Mouse (Mus musculus) kidney, postnatal 0 days (tissue): ENCODE data around the gene Abhd4. TPM values are rescaled to one million over a fixed set of nuclear protein-coding genes. Genes with fewer than 3 reads are reported as not detected.

ENCODE experiments used
- ATAC-seq: fragments of 200-750 bp; cut with Nextera tagmentation; replicated peaks from 2 replicates; pipeline ENCODE4 v1.8.0; 2017; ENCODE audit warnings: low read depth, moderate number of reproducible peaks, moderate TSS enrichment, moderate library complexity; ENCODE audit not compliant: low FRiP score
- DNase-seq: peaks from one replicate; pipeline ENCODE4 v3.0.0-alpha.2; 2016; ENCODE audit warnings: low spot score
- H3K27ac ChIP-seq: fragments of 300-500 bp; sonication (generic); 2 replicates; pipeline ENCODE4 v1.5.1; 2014; ENCODE audit warnings: mild to moderate bottlenecking
- H3K27me3 ChIP-seq: fragments of 300-500 bp; sonication (generic); 2 replicates; pipeline ENCODE4 v1.6.1; 2014; ENCODE audit warnings: low read length, mixed read lengths; ENCODE audit not compliant: insufficient read depth
- H3K36me3 ChIP-seq: fragments of 300-500 bp; sonication (generic); 2 replicates; pipeline ENCODE4 v1.6.1; 2014; ENCODE audit warnings: low read length, mixed read lengths; ENCODE audit not compliant: insufficient read depth
- H3K4me1 ChIP-seq: fragments of 300-500 bp; sonication (generic); replicated peaks from 2 replicates; pipeline ENCODE4 v1.6.1; 2014; ENCODE audit warnings: antibody characterized with exemption, low read length, mixed read lengths; ENCODE audit not compliant: insufficient read depth
- H3K4me2 ChIP-seq: fragments of 300-500 bp; sonication (generic); 2 replicates; pipeline ENCODE4 v1.6.1; 2014; ENCODE audit warnings: mild to moderate bottlenecking, low read length, moderate library complexity, mixed read lengths
- H3K4me3 ChIP-seq: fragments of 300-500 bp; sonication (generic); replicated peaks from 2 replicates; pipeline ENCODE4 v1.5.1; 2014; ENCODE audit warnings: low read depth, low read length
- H3K9ac ChIP-seq: fragments of 300-500 bp; sonication (generic); 2 replicates; pipeline ENCODE4 v1.6.1; 2014; ENCODE audit warnings: low read depth, low read length
- H3K9me3 ChIP-seq: fragments of 300-500 bp; sonication (generic); replicated peaks from 2 replicates; pipeline ENCODE4 v1.6.1; 2016; ENCODE audit warnings: low read length, inconsistent platforms, mixed read lengths
- CTCF ChIP-seq: IDR thresholded peaks from 2 replicates; pipeline ENCODE4 v1.5.1; 2016; ENCODE audit warnings: antibody characterized with exemption, low read depth, mild to moderate bottlenecking, moderate library complexity
- WGBS: fragments of 180-500 bp; shearing (Covaris S2); extraction: QIAGEN DNeasy Blood & Tissue Kit; methylation state at CpG from one replicate; pipeline ENCODE4 v1.1.7; 2014; 5-methylcytosine and 5-hydroxymethylcytosine counted together
- polyA plus RNA-seq: library from polyadenylated mRNA; unstranded; fragments of >200 nt; fragmentation: Nextera tagmentation; extraction: Ambion mirVana; gene quantifications from 2 replicates; pipeline ENCODE4 v1.2.1, GENCODE M21; 2015

The Abhd4 gene
- polyA plus RNA-seq, 1 experiment from 2014 or later: 80.9 TPM

DNA sequence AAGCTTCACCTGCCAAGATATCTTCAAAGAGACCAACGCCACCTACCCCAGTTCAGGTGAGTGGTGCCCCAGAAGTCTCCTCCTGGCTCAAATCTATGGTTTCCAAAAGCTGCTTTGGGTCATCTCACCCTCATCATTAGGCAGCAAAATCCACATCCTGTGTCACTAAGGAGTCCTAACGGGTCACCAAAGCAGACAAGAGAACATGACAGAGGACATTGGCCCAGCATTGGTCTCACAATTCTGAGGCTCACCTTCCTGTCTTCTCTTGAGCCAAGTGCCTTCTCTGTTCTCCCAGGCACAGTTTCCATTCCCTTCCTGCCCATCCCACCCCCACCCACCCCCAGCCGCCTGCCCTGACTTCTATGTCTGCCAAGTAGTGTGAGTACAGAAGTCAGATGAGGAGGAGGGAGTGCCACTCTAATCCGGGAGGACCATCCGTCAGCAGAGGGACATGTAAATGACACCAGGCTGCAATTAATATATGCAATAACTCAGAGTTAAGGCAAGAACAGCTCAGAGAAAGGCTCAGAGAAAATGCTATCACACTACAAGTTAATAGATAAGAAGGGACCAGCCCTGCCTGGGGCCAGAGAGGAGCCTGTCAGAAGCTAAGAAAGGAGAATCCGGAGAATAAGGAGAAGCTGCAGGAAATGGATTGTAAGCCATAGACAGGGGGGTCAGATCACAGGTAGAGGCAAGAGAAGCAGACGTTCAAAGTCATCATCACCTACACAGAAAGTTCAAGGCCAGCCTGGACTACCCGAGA is 33.1 kb upstream of the Abhd4 start:
- no peak for ATAC-seq
- no peaks in the 10 kb centered on the region for H3K9me3 ChIP-seq
- H3K4me1 ChIP-seq: peaks cover 10% of the 10 kb centered on the region
- no peak for TF ChIP-seq CTCF
- H3K36me3 ChIP-seq: no peaks in the 10 kb centered on the region
- no peak overlapping the region for H3K27ac ChIP-seq
- 57% methylated on average over 8 of the region's 8 CpGs for whole genome bisulfite sequencing
- no peak overlapping the region for H3K4me3 ChIP-seq
- H3K9ac ChIP-seq: no peak overlapping the region
- no peak for DNase-seq
- no peak overlapping the region for H3K4me2 ChIP-seq
- H3K27me3 ChIP-seq: no peaks in the 10 kb centered on the region

DNA sequence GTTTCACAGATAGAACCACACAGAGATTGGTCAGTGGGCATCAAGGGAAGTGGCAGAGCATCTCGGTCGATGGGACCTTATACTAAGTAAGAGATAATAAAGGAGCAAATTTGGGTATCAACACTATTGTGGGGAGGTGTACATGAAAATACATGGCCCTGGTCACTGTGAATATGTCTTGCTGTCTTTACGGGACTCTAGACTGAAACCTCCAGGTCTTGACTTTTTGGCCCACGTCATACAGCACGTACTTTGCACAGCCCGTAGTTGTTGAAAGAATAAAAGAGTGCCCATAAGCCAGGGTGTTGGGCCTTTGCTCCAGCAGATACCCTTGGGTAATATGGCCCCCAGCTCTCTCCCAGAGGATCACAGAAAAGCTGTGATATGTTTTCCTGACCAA is 32.3 kb upstream of the Abhd4 start:
- Histone ChIP-seq H3K4me1 (peaks cover 10% of the 10 kb centered on the region), H3K4me2 (no peak overlapping the region), H3K9me3 (no peaks in the 10 kb centered on the region), H3K4me3 (no peak overlapping the region), H3K27ac (no peak overlapping the region), H3K36me3 (no peaks in the 10 kb centered on the region), H3K9ac (no peak overlapping the region), H3K27me3 (no peaks in the 10 kb centered on the region)
- no peak for TF ChIP-seq CTCF
- ATAC-seq (no peak), DNase-seq (no peak)
- WGBS: 94% methylated on average over 6 of the region's 6 CpGs

DNA sequence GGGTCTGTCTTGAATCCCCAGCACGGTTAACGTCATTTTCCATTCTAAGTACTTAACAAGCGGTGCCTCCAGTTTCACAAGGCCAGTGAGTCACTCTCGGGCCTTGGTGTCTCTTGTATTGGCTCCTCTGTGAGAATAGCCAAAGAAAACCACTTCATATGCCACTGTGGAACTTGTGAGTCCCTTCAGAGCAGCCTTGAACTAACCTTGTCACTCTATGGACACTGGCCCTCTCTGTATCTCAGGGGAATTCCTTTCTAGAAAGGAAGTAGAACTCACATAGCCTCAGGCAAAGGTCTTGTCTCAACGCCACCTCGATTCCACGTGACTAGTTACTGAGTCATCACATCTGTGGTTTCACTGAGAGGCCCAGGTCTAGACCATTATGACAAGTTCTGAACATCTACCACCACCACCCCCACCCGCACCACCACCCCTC is 31.7 kb upstream of the Abhd4 start:
- no peak overlapping the region for H3K27ac ChIP-seq
- no peaks in the 10 kb centered on the region for H3K9me3 ChIP-seq
- no peak overlapping the region for H3K9ac ChIP-seq
- H3K4me3 ChIP-seq: no peak overlapping the region
- H3K4me2 ChIP-seq: no peak overlapping the region
- ATAC-seq: no peak
- peaks cover 13% of the 10 kb centered on the region for H3K4me1 ChIP-seq
- no peaks in the 10 kb centered on the region for H3K36me3 ChIP-seq
- TF ChIP-seq CTCF: no peak
- no peak for DNase-seq
- WGBS: 81% methylated on average over 8 of the region's 8 CpGs
- no peaks in the 10 kb centered on the region for H3K27me3 ChIP-seq

DNA sequence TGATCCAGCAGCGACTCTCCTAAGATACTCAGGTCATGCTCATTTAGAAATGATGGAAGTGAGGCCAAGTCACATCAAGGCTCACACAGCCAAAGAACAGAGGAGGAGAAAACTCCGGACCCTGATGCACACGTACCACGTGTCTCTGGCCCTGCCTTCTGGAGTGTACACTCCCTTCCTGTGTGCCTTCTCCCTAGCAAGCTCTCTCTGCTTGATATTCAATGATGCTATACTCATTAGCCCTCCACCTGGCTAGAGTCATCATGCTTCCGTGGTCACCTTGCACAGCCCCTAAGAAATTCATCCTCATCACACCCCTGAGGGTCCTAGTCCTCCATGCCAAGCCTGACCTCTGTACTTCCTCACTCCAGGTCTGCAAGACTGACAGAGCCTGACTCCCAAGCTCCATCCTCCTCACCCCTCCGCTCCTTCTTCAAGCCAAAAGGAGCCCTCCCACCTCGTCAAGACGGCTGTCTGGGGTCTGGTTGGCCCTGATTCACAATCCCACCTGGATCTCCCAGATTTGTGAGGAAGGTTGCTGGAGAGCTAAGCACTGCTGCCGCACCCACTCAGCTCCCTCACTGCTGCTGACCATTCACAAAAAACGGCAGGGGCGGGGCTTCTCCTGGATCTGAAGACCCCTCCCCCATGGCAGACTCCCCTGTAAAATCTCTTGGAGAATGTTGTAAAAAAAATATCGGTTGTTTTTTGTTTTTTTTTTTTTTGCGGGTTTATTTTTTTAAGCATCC is 30.5 kb upstream of the Abhd4 start:
- Histone ChIP-seq H3K4me2 (no peak overlapping the region), H3K4me3 (no peak overlapping the region)
- no peak for DNase-seq

DNA sequence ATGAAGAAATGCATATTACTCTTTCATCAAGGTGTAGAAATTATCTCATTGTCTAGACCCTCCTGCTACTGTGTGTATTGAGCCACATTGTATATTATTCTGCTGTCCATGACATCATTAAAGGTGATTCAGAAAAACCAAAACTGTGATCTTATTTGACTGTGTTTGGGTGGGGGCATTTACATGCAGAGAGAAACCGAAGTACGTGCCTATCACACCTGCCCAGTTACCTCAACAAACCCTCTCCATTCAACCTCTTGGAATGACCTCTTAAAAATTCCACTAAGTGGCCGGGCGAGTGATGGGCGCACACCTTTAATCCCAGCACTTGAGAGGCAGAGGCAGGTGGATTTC is 29.9 kb upstream of the Abhd4 start:
- 86% methylated on average over 5 of the region's 5 CpGs for WGBS
- DNase-seq (no peak), ATAC-seq (no peak)
- H3K27ac ChIP-seq: no peak overlapping the region
- H3K9ac ChIP-seq: no peak overlapping the region
- H3K27me3 ChIP-seq: no peaks in the 10 kb centered on the region
- no peak overlapping the region for H3K4me2 ChIP-seq
- H3K4me3 ChIP-seq: no peak overlapping the region
- peaks cover 15% of the 10 kb centered on the region for H3K4me1 ChIP-seq
- H3K36me3 ChIP-seq: no peaks in the 10 kb centered on the region
- no peaks in the 10 kb centered on the region for H3K9me3 ChIP-seq
- no peak for TF ChIP-seq CTCF

More for the DNA sequence above, 30.5 kb upstream of the Abhd4 start:
- no peak overlapping the region for H3K9ac ChIP-seq
- no peak for ATAC-seq
- no peaks in the 10 kb centered on the region for H3K36me3 ChIP-seq
- WGBS: 47% methylated on average over 13 of the region's 13 CpGs
- no peaks in the 10 kb centered on the region for H3K9me3 ChIP-seq
- peaks cover 15% of the 10 kb centered on the region for H3K4me1 ChIP-seq
- H3K27me3 ChIP-seq: no peaks in the 10 kb centered on the region
- H3K27ac ChIP-seq: no peak overlapping the region
- TF ChIP-seq CTCF: no peak

DNA sequence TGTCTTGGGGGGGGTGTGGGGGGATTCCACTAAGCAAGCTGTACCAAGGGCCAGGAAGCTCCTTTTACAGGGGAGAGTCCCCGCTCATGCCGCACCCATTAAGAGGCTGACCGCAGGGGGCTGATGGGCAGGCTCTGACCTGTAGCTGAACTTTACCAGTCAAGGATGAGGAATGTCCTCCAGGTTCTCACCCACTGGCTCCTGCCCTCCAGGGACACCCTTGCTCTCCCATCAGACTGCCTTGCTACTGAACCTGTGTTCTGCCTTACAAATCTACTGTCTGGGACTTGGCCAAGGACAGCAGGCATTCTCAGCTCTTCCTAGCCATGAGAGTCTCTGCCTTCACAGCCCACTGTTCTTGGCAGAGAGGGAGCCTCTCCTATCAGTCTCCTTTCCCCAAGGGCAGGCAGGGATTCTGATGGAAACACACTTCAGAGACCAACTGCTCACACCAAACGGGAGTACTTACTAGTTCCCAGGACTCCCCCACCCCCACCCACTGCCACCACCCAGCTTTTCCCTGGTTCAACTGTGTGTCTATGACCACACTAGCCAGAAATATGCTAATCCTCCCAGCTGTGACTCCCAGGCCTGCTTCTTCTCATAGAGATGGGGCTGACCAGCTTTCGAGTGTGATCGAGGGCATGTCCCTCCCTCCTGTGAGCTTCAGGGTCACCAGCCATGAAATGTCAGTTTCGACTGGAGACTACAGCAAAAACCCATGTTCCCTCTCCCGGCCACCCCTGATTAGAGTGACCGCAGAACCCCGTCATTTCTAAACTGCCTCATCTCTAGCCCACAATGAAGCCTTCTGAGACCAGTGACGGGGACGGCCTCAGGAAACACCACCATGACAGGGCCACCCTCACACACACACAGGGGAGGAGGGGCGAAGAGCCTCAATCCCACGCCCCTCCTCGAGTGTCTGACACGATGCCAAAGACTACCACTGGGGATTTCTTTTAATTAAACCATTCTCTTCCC is 29.2 kb upstream of the Abhd4 start:
- Histone ChIP-seq H3K9me3 (no peaks in the 10 kb centered on the region), H3K36me3 (no peaks in the 10 kb centered on the region), H3K4me1 (peaks cover 15% of the 10 kb centered on the region), H3K9ac (no peak overlapping the region), H3K4me3 (no peak overlapping the region), H3K27me3 (no peaks in the 10 kb centered on the region), H3K4me2 (no peak overlapping the region), H3K27ac (no peak overlapping the region)
- 42% methylated on average over 16 of the region's 16 CpGs for WGBS
- 0 out of 2 replicates have a peak, but pooled peaks have one; percentile 18 for ATAC-seq
- TF ChIP-seq CTCF: no peak
- DNase-seq: no peak
